Mouse (Mus musculus): ENCODE measurements around the gene Clnk. TPM values are rescaled to one million over a fixed set of nuclear protein-coding genes. Genes with fewer than 3 reads are reported as not detected.

The Clnk gene
- total and polyA plus RNA-seq, 3 experiments, result not detected

DNA sequence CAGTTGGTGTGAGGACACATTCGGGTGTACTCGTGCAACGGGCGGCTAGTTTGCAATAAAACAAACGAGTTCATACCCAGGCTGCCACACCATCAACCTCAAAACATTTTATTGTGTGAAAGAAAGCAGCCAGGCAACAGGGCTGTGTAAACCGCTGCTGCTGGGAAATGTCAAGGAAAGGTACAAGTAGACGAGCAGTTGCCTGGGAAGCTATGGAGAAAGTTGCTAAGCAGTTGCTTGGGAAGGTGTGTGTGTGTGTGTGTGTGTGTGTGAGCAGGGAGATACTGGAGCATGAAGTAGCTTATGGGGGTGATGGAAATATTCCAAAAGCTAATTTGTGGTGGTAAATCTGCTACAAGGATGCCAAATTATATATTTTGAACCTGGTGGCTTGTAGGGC lies 63.7 kb downstream of the Clnk start:
- TF ChIP-seq SMC3 (IDR thresholded peaks at IDR 0.05; ENCODE audit: low read depth, low read length) (no peak), GABPA (IDR thresholded peaks at IDR 0.05; ENCODE audit: low read depth, low read length) (no peak), TAL1 (IDR thresholded peaks at IDR 0.05; ENCODE audit: low read length) (no peak), ZKSCAN1 (IDR thresholded peaks at IDR 0.05; ENCODE audit: low read depth, low read length) (no peak), RAD21 (IDR thresholded peaks at IDR 0.05; ENCODE audit: low read depth, low read length) (no peak), POLR2A (IDR thresholded peaks at IDR 0.05; ENCODE audit: control insufficient read depth in 1 of 2, insufficient read depth in 1 of 2, low read depth in 1 of 2, low read length in 2 of 2, poor library complexity in 1 of 2) (no peak), ELF1 (IDR thresholded peaks at IDR 0.05; ENCODE audit: low read depth, low read length) (no peak), JUND (IDR thresholded peaks at IDR 0.05; ENCODE audit: low read depth, low read length) (no peak), ZMIZ1 (IDR thresholded peaks at IDR 0.05; ENCODE audit: low read depth, low read length) (no peak), ZC3H11A (IDR thresholded peaks at IDR 0.05; ENCODE audit: low read depth, low read length) (no peak), ZNF384 (IDR thresholded peaks at IDR 0.05; ENCODE audit: low read depth, low read length) (no peak)
- H3K9ac ChIP-seq (ENCODE audit: control insufficient read depth, low read depth, low read length, poor library complexity, severe bottlenecking), result no peak overlapping the region

DNA sequence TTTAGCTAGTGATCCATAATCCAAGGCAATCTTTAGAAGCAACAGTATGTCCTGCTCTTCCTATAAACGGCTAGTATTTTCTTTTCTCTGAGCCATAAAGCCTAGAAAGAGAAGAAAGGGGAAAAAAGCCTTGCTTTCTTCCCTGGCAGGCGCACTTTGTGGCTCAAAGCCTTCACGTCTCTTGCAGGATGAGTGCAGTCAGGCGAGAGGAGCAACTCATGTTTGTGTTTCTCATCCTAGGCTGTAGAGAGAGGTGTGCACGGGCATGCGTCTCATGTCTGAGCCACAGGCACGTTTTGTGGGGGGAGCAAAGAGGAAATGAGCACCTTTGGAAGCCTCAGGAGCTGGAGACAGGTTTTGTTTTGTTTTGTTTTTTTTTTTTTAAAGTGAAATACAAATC lies 64.2 kb downstream of the Clnk start:
- H3K9me3 ChIP-seq (replicated peaks; ENCODE audit: insufficient read depth, low read length), result no peaks in the 10 kb centered on the region
- H3K9ac ChIP-seq (ENCODE audit: control insufficient read depth, low read depth, low read length, poor library complexity, severe bottlenecking), result no peak overlapping the region
- H3K27ac ChIP-seq (ENCODE audit: control insufficient read depth, low read depth, low read length), result no peak overlapping the region
- no peak overlapping the region for H3K4me3 ChIP-seq (ENCODE audit: control insufficient read depth in 1 of 2, insufficient read depth in 1 of 2, low read depth in 2 of 2, low read length in 2 of 2)
- TF ChIP-seq ZC3H11A (IDR thresholded peaks at IDR 0.05; ENCODE audit: low read depth, low read length), result no peak
- no peaks in the 10 kb centered on the region for H3K27me3 ChIP-seq (ENCODE audit: control insufficient read depth in 1 of 2, insufficient read depth in 2 of 2, low read length in 2 of 2)
- no peaks in the 10 kb centered on the region for H3K4me1 ChIP-seq (ENCODE audit: control insufficient read depth in 1 of 2, insufficient read depth in 2 of 2, low read length in 2 of 2)
- no peaks in the 10 kb centered on the region for H3K79me2 ChIP-seq (ENCODE audit: control insufficient read depth, insufficient read depth, low read length, poor library complexity)
- H3K36me3 ChIP-seq (ENCODE audit: control insufficient read depth in 1 of 2, insufficient read depth in 2 of 2, low read length in 2 of 2), result no peaks in the 10 kb centered on the region
- DNase-seq (ENCODE audit: low read depth, low spot score), result no peak

More for the DNA sequence above, 63.7 kb downstream of the Clnk start:
- Histone ChIP-seq H3K79me2 (ENCODE audit: control insufficient read depth, insufficient read depth, low read length, poor library complexity) (no peaks in the 10 kb centered on the region), H3K9me3 (replicated peaks; ENCODE audit: insufficient read depth, low read length) (no peaks in the 10 kb centered on the region), H3K27ac (ENCODE audit: control insufficient read depth, low read depth, low read length) (no peak overlapping the region), H3K27me3 (ENCODE audit: control insufficient read depth in 1 of 2, insufficient read depth in 2 of 2, low read length in 2 of 2) (no peaks in the 10 kb centered on the region), H3K4me1 (ENCODE audit: control insufficient read depth in 1 of 2, insufficient read depth in 2 of 2, low read length in 2 of 2) (no peaks in the 10 kb centered on the region), H3K36me3 (ENCODE audit: control insufficient read depth in 1 of 2, insufficient read depth in 2 of 2, low read length in 2 of 2) (no peaks in the 10 kb centered on the region), H3K4me3 (ENCODE audit: control insufficient read depth in 1 of 2, insufficient read depth in 1 of 2, low read depth in 2 of 2, low read length in 2 of 2) (no peak overlapping the region)
- DNase-seq (ENCODE audit: low read depth, low spot score), result no peak

DNA sequence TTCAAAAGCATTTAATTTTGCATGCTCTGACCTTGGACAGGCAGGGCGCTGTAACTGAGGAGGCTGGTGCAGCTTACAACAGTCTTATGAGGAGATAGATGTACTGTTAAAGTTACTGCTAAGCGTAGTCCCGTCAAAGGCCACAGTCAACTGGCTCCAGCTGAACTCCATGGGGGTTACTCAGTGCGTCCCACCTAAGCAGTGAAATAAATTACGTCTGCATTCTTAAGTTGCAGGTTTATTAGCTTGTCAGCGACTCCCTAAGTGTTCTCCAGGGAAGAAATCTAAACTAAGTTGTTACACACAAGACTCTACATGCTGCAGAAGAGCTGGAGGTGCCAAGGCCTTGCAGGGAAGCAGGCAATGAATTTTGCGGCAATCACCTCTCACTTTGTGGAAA lies 77.7 kb downstream of the Clnk start:
- Histone ChIP-seq H3K9me3 (replicated peaks; ENCODE audit: insufficient read depth, low read length) (no peaks in the 10 kb centered on the region; the same call in 1 of the 2 replicates), H3K36me3 (ENCODE audit: control insufficient read depth in 1 of 2, insufficient read depth in 2 of 2, low read length in 2 of 2) (no peaks in the 10 kb centered on the region), H3K9ac (ENCODE audit: control insufficient read depth, low read depth, low read length, poor library complexity, severe bottlenecking) (no peak overlapping the region), H3K79me2 (ENCODE audit: control insufficient read depth, insufficient read depth, low read length, poor library complexity) (no peaks in the 10 kb centered on the region), H3K27me3 (ENCODE audit: control insufficient read depth in 1 of 2, insufficient read depth in 2 of 2, low read length in 2 of 2) (no peaks in the 10 kb centered on the region), H3K4me1 (ENCODE audit: control insufficient read depth in 1 of 2, insufficient read depth in 2 of 2, low read length in 2 of 2) (no peaks in the 10 kb centered on the region), H3K27ac (ENCODE audit: control insufficient read depth, low read depth, low read length) (no peak overlapping the region), H3K4me3 (ENCODE audit: control insufficient read depth in 1 of 2, insufficient read depth in 1 of 2, low read depth in 2 of 2, low read length in 2 of 2) (no peak overlapping the region)
- no peak for TF ChIP-seq CHD1 (IDR thresholded peaks at IDR 0.05; ENCODE audit: low read depth, low read length)
- TF ChIP-seq ZMIZ1 (IDR thresholded peaks at IDR 0.05; ENCODE audit: low read depth, low read length), result no peak
- no peak for TF ChIP-seq ZC3H11A (IDR thresholded peaks at IDR 0.05; ENCODE audit: low read depth, low read length)
- TF ChIP-seq ZKSCAN1 (IDR thresholded peaks at IDR 0.05; ENCODE audit: low read depth, low read length), result no peak
- TF ChIP-seq TCF12 (IDR thresholded peaks at IDR 0.05; ENCODE audit: low read depth, low read length), result no peak
- no peak for TF ChIP-seq RAD21 (IDR thresholded peaks at IDR 0.05; ENCODE audit: low read depth, low read length)
- TF ChIP-seq POLR2A (IDR thresholded peaks at IDR 0.05; ENCODE audit: control insufficient read depth in 1 of 2, insufficient read depth in 1 of 2, low read depth in 1 of 2, low read length in 2 of 2, poor library complexity in 1 of 2), result no peak
- TF ChIP-seq MYB (IDR thresholded peaks at IDR 0.05; ENCODE audit: low read depth, low read length), result no peak
- TF ChIP-seq KAT2A (conservative IDR thresholded peaks at IDR 0.05; ENCODE audit: low read depth, low read length), result no peak
- no peak for TF ChIP-seq MAFK (IDR thresholded peaks at IDR 0.05; ENCODE audit: borderline replicate concordance, low read depth, low read length)
- no peak for TF ChIP-seq MAX (IDR thresholded peaks at IDR 0.05; ENCODE audit: low read length)
- no peak for TF ChIP-seq POLR2AphosphoS5 (IDR thresholded peaks at IDR 0.05; ENCODE audit: borderline replicate concordance, low read depth, low read length)
- TF ChIP-seq NELFE (IDR thresholded peaks at IDR 0.05; ENCODE audit: low read depth, low read length), result no peak
- no peak for TF ChIP-seq E2F4 (IDR thresholded peaks at IDR 0.05; ENCODE audit: borderline replicate concordance, low read depth, low read length)
- TF ChIP-seq TBP (IDR thresholded peaks at IDR 0.05; ENCODE audit: low read depth, low read length), result no peak
- no peak for TF ChIP-seq MAZ (IDR thresholded peaks at IDR 0.05; ENCODE audit: low read depth, low read length)
- no peak for DNase-seq (ENCODE audit: low read depth, low spot score)

All from MEL (cell line).